Mouse (Mus musculus) frontal cortex, postnatal 36 days (tissue): ENCODE measurements around the gene Asb8.

Experiments
- DNase-seq, 2 experiments: peaks; one replicate each; pipeline ENCODE4 v3.0.0; 2022; ENCODE audit warnings: low spot score in 2 of 2

Gene Asb8

GRCm38 (mm10) chr15:98116287-98116686 is 49.1 kb downstream of the Asb8 start:
- no peak for DNase-seq

- DNase-seq = no peak
Observed at GRCm38 (mm10) chr15:98115779-98116163, 49.7 kb downstream of the Asb8 start.

- DNase-seq = no peak
Observed at GRCm38 (mm10) chr15:98114852-98115778, 50.3 kb downstream of the Asb8 start.

GRCm38 (mm10) chr15:98114098-98114851 is 51.1 kb downstream of the Asb8 start:
- no peak for DNase-seq

- no peak for DNase-seq
Observed at GRCm38 (mm10) chr15:98111791-98112190, 53.6 kb downstream of the Asb8 start.

GRCm38 (mm10) chr15:98108297-98109152 is 56.9 kb downstream of the Asb8 start:
- DNase-seq = peak; percentile 91

- no peak for DNase-seq
Observed at GRCm38 (mm10) chr15:98107703-98108296, 57.6 kb downstream of the Asb8 start.

GRCm38 (mm10) chr15:98107230-98107629 is 58.2 kb downstream of the Asb8 start:
- DNase-seq = no peak

- DNase-seq = no peak
Observed at GRCm38 (mm10) chr15:98106506-98106905, 58.9 kb downstream of the Asb8 start.

GRCm38 (mm10) chr15:98102401-98102800 is 63.0 kb downstream of the Asb8 start:
- no peak for DNase-seq

GRCm38 (mm10) chr15:98098519-98098918 is 66.9 kb downstream of the Asb8 start:
- DNase-seq = no peak

- DNase-seq = no peak
Observed at GRCm38 (mm10) chr15:98096957-98097356, 68.5 kb downstream of the Asb8 start.

GRCm38 (mm10) chr15:98094905-98095304 is 70.5 kb downstream of the Asb8 start:
- DNase-seq = no peak

GRCm38 (mm10) chr15:98093121-98094011 is 72.1 kb downstream of the Asb8 start, which contains the start of gene Senp1:
Senp1 (minus strand) TSS chr15:98093744.
- DNase-seq = peak; percentile 91

- DNase-seq = no peak
Observed at GRCm38 (mm10) chr15:98092372-98093120, 72.9 kb downstream of the Asb8 start, which contains the start of gene Pfkm. Pfkm (plus strand) TSS chr15:98092589.

- no peak for DNase-seq
Observed at GRCm38 (mm10) chr15:98091841-98092240, 73.6 kb downstream of the Asb8 start.

- DNase-seq = no peak
Observed at GRCm38 (mm10) chr15:98089421-98090183, 75.8 kb downstream of the Asb8 start.

- DNase-seq = no peak
Observed at GRCm38 (mm10) chr15:98088889-98089288, 76.5 kb downstream of the Asb8 start.
